Mouse (Mus musculus): ENCODE data around the gene Rbm47.

GRCm38 (mm10) chr5:66147313-66147712 is 25.6 kb downstream of the Rbm47 start:
- TF ChIP-seq CTCF (IDR thresholded peaks at IDR 0.05; ENCODE audit: low read depth) (no peak), EP300 (optimal IDR thresholded peaks at IDR 0.05) (no peak)

Data from stomach, postnatal 0 days (tissue).